Comparison of ENCODE assay signal across 15 mouse cellular contexts in the genomic region with DNA sequence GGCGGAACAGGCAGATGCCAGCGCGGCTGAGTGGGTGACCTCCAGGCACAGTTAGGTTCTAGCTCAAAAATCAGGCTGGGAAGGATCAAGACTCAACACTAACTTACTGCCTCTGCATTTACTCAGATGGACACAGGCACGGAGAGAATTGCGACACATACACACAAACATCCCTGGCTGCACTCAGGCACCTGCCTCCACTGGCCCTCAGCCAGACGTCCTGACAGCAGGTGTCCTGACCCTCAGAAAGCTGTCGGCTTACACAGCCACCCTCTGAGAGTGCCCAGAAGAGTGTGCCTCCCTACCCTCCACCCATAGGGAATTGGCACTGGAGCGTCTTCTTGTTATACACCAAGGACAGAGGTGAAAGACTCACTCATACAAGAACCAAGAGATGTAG.
DNase-seq lines count a peak whose midpoint lies in the region; ATAC-seq and TF ChIP-seq lines count a peak whose summit lies in the region.
"Had no signal": no experiment of that assay in that cellular context is flagged by ENCODE, and none has a peak within 500 bp of the region (broad histone marks: within the 10 kb centered on the region; RNA-seq: fewer than 3 reads in every experiment).

No protein-coding gene starts in this region.

- H3K4me3 ChIP-seq in kidney, embryonic 15.5 days (replicated peaks), result no peak overlapping the region
- no peak overlapping the region for H3K4me3 ChIP-seq in intestine, postnatal 0 days (ENCODE audit: low read depth, low read length)
- H3K4me3 ChIP-seq: embryonic facial prominence, embryonic 12.5 days; lung, embryonic 15.5 days; stomach, embryonic 15.5 days had no signal

- WGBS in kidney, embryonic 15.5 days, result 62% methylated on average over 8 of the region's 8 CpGs
- 71% methylated on average over 8 of the region's 8 CpGs for WGBS in intestine, postnatal 0 days

- ATAC-seq in kidney, embryonic 15.5 days (replicated peaks; ENCODE audit: low FRiP score), result no peak
- ATAC-seq in intestine, postnatal 0 days, result no peak

- H3K27me3 ChIP-seq in kidney, embryonic 15.5 days, result peaks cover 7% of the 10 kb centered on the region; the same call in 1 of the 2 replicates
- no peaks in the 10 kb centered on the region for H3K27me3 ChIP-seq in intestine, postnatal 0 days (replicated peaks; ENCODE audit: control insufficient read depth, insufficient read depth, low read length)
- H3K27me3 ChIP-seq: embryonic facial prominence, embryonic 12.5 days; lung, embryonic 15.5 days; stomach, embryonic 15.5 days had no signal

- no peak overlapping the region for H3K4me2 ChIP-seq in kidney, embryonic 15.5 days
- H3K4me2 ChIP-seq in intestine, postnatal 0 days (replicated peaks; ENCODE audit: low read depth), result no peak overlapping the region
- H3K4me2 ChIP-seq: embryonic facial prominence, embryonic 12.5 days; hindbrain, embryonic 14.5 days; lung, embryonic 15.5 days; stomach, embryonic 15.5 days had no signal

- DNase-seq in cerebellum, postnatal 25 days, result peak; percentile 50 to 64
- no peak for DNase-seq in cerebellum, adult 11-12 months
- DNase-seq in kidney, adult 11 months, result peak; percentile 13
- peak; percentile 3 for DNase-seq in right cerebral cortex, adult 2 months (ENCODE audit: low spot score in 2 of 2)
- no peak for DNase-seq in right cerebral cortex, adult 18-20 months
- peak; percentile 73 for DNase-seq in yolk sac, embryonic 10.5 days (ENCODE audit: low spot score)
- DNase-seq: B cell, adult 2 months; gastrocnemius, postnatal 36 days; spleen, adult 18-20 months had no signal

- no peak overlapping the region for H3K9ac ChIP-seq in kidney, embryonic 15.5 days
- no peak overlapping the region for H3K9ac ChIP-seq in intestine, postnatal 0 days (ENCODE audit: low read depth, low read length)
- H3K9ac ChIP-seq: embryonic facial prominence, embryonic 12.5 days; hindbrain, embryonic 14.5 days; lung, embryonic 15.5 days; stomach, embryonic 15.5 days had no signal

- no peak overlapping the region for H3K27ac ChIP-seq in kidney, embryonic 15.5 days
- H3K27ac ChIP-seq in intestine, postnatal 0 days (ENCODE audit: low read depth, low read length), result no peak overlapping the region
- H3K27ac ChIP-seq: embryonic facial prominence, embryonic 12.5 days; hindbrain, embryonic 14.5 days; stomach, embryonic 15.5 days had no signal

- H3K36me3 ChIP-seq in kidney, embryonic 15.5 days, result no peaks in the 10 kb centered on the region
- no peaks in the 10 kb centered on the region for H3K36me3 ChIP-seq in intestine, postnatal 0 days (ENCODE audit: control insufficient read depth, insufficient read depth)
- H3K36me3 ChIP-seq: embryonic facial prominence, embryonic 12.5 days; lung, embryonic 15.5 days; stomach, embryonic 15.5 days had no signal

- no peak for TF ChIP-seq CTCF in intestine, postnatal 0 days (IDR thresholded peaks at IDR 0.05; ENCODE audit: low read depth)

- no peaks in the 10 kb centered on the region for H3K9me3 ChIP-seq in kidney, embryonic 15.5 days (replicated peaks)
- no peaks in the 10 kb centered on the region for H3K9me3 ChIP-seq in intestine, postnatal 0 days (ENCODE audit: control insufficient read depth)
- H3K9me3 ChIP-seq: embryonic facial prominence, embryonic 12.5 days; lung, embryonic 15.5 days; stomach, embryonic 15.5 days had no signal

- H3K4me1 ChIP-seq in kidney, embryonic 15.5 days, result peaks cover 19% of the 10 kb centered on the region; the same call in 1 of the 2 replicates
- no peaks in the 10 kb centered on the region for H3K4me1 ChIP-seq in intestine, postnatal 0 days (replicated peaks; ENCODE audit: control insufficient read depth, insufficient read depth, low read length)
- H3K4me1 ChIP-seq: stomach, embryonic 15.5 days had no signal

Comparison
In these comparisons a context has a peak if more than half of its experiments do, and no peak if none do; other contexts are left out.
1. DNase-seq: peak in cerebellum, postnatal 25 days (2 of 2), kidney, adult 11 months (single experiment), right cerebral cortex, adult 2 months (2 of 2) and yolk sac, embryonic 10.5 days (single experiment); none in cerebellum, adult 11-12 months (single experiment) and right cerebral cortex, adult 18-20 months (single experiment).